Mouse (Mus musculus): ENCODE data around the gene C1qtnf1. TPM values are rescaled to one million over a fixed set of nuclear protein-coding genes. Genes with fewer than 3 reads are reported as not detected.

The C1qtnf1 gene
- polyA plus RNA-seq, 1 experiment from 2014 or later: 2.3 TPM

Other genes with a start within 250 kb of the C1qtnf1 start
- gene Cyth1, start 179.6 kb upstream of the C1qtnf1 start, polyA plus RNA-seq (2014; fragmentation: Nextera tagmentation; extraction: Ambion mirVana): 11.5 and 12.1 TPM in 2 replicates
- gene Usp36, start 138.0 kb upstream of the C1qtnf1 start, polyA plus RNA-seq (2014; fragmentation: Nextera tagmentation; extraction: Ambion mirVana): 16.7 and 17.3 TPM in 2 replicates
- 0.44 and 0.60 TPM in 2 replicates for gene Cep295nl, start 85.7 kb upstream of the C1qtnf1 start, polyA plus RNA-seq (2014; fragmentation: Nextera tagmentation; extraction: Ambion mirVana)
- gene Timp2, start 72.5 kb upstream of the C1qtnf1 start, polyA plus RNA-seq (2014; fragmentation: Nextera tagmentation; extraction: Ambion mirVana): 48.0 and 50.8 TPM in 2 replicates
- 0.71 and 1.1 TPM in 2 replicates for gene Lgals3bp, start 26.1 kb upstream of the C1qtnf1 start, polyA plus RNA-seq (2014; fragmentation: Nextera tagmentation; extraction: Ambion mirVana)
- gene Cant1, start 9.1 kb upstream of the C1qtnf1 start, polyA plus RNA-seq (2014; fragmentation: Nextera tagmentation; extraction: Ambion mirVana): 25.4 and 30.8 TPM in 2 replicates
- gene Engase, start 48.6 kb downstream of the C1qtnf1 start, polyA plus RNA-seq (2014; fragmentation: Nextera tagmentation; extraction: Ambion mirVana): 9.0 and 10.6 TPM in 2 replicates

All from forebrain, embryonic 11.5 days (tissue).